Mouse (Mus musculus): ENCODE data around the gene Hist1h1a. TPM values are rescaled to one million over a fixed set of nuclear protein-coding genes. Genes with fewer than 3 reads are reported as not detected.
"Not testable (repeated sequence)": the region's sequence is repeated elsewhere in the genome, so short reads cannot be mapped to it uniquely, and the experiment has no call there.

Hist1h1a gene
- total and polyA plus RNA-seq, 3 experiments: 0.90 to 1,895 (median 351) TPM

DNA sequence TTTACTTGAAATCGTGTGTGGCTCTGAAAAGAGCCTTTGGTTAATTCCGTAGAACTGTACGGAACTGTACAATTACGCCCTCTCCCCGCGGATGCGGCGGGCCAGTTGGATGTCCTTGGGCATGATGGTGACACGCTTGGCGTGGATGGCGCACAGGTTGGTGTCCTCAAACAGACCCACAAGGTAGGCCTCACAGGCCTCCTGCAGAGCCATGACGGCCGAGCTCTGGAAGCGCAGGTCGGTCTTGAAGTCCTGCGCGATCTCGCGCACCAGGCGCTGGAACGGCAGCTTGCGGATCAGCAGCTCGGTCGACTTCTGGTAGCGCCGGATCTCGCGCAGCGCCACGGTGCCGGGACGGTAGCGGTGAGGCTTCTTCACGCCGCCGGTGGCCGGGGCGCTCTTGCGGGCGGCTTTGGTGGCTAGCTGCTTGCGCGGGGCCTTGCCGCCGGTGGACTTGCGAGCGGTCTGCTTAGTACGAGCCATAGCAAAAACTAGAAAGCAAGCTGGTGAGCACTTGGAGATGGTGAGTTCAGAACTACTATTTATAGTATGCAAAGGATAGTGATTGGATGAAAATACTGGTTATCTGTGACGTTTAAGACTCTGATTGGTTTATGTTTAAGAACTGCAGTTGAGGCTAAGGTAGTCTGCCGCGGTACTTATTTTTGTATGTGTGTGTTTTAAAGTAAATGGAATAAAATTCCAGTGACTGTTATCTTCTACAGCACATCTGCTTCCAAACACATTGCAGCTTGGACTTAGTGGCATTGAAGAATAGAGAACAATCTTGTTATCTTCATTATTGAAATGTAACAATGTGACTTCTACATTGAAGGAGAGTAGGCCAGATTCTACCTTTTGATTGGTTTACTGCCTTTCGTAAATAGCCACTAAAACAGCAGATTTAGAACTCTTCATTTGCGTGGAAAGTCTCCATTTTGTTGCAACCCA, 1.3 kb upstream of the Hist1h1a start, which contains the start of gene Hist1h3a:
Gene Hist1h3a, minus strand, starts transcription at position 516 of the 951 bp plus-strand sequence.
- DNase-seq (ENCODE audit: low spot score): peak; percentile 57

DNA sequence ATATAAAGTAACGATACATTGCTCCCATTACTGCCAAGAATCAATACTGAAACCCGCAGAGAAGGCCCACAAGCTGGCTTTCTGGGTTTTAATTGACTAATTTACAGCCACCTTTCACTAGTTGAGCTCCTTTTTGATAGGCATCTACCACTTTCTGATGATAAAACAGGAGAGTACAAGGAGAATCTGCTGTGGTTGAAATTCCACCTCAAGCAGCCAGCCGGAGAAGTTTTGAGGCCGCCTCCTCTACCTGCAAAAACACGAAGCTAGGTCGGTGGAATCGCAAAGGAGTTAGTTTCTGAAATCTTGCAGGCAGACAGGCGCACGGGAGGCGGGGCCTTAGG, 252 bp upstream of the Hist1h1a start:
- H3K9me3 ChIP-seq (replicated peaks): no peaks in the 10 kb centered on the region
- no peaks in the 10 kb centered on the region for H3K36me3 ChIP-seq (replicated peaks)
- TF ChIP-seq GATA1 (IDR thresholded peaks at IDR 0.05; ENCODE audit: borderline replicate concordance, low read length): no peak
- TF ChIP-seq POLR2AphosphoS5 (IDR thresholded peaks at IDR 0.05; ENCODE audit: insufficient replicate concordance, low read depth, low read length): no peak
- TF ChIP-seq TAL1 (conservative IDR thresholded peaks at IDR 0.05; ENCODE audit: low read depth, low read length): no peak
- no peak for TF ChIP-seq GATA2 (IDR thresholded peaks at IDR 0.05; ENCODE audit: borderline replicate concordance, low read depth, low read length)
- TF ChIP-seq CTCF (IDR thresholded peaks at IDR 0.05; ENCODE audit: low read depth, low read length): no peak
- no peaks in the 10 kb centered on the region for H3K27me3 ChIP-seq (ENCODE audit: insufficient read depth, low read length)
- peaks cover 55% of the 10 kb centered on the region for H3K4me1 ChIP-seq (ENCODE audit: insufficient read depth, low read depth, low read length)
- ATAC-seq (ENCODE audit: extremely low read depth, insufficient number of reproducible peaks, low FRiP score, poor library complexity, severe bottlenecking): no peak
- no peak for DNase-seq (ENCODE audit: low spot score)
- peak overlapping the region; percentile 64; the same call in 1 of the 2 replicates for H3K4me3 ChIP-seq (ENCODE audit: low read depth, low read length)

More for the DNA sequence above, 1.3 kb upstream of the Hist1h1a start, which contains the start of gene Hist1h3a:
- peak within 1 kb of the TSS; percentile 68 for H3K4me3 ChIP-seq (ENCODE audit: low read depth, low read length)
- peak; percentile 36; the same call in 1 of the 2 replicates for ATAC-seq (ENCODE audit: extremely low read depth, insufficient number of reproducible peaks, low FRiP score, poor library complexity, severe bottlenecking)
- H3K27me3 ChIP-seq (ENCODE audit: insufficient read depth, low read length); H3K36me3 ChIP-seq (replicated peaks); H3K9me3 ChIP-seq (replicated peaks): not testable (repeated sequence)
- TF ChIP-seq POLR2AphosphoS5 (IDR thresholded peaks at IDR 0.05; ENCODE audit: insufficient replicate concordance, low read depth, low read length) (peak; percentile 95), TAL1 (conservative IDR thresholded peaks at IDR 0.05; ENCODE audit: low read depth, low read length) (0 out of 2 replicates have a peak, but pooled peaks have one; percentile 13)
- H3K4me1 ChIP-seq (ENCODE audit: insufficient read depth, low read depth, low read length): peaks cover 54% of the 10 kb centered on the region

DNA sequence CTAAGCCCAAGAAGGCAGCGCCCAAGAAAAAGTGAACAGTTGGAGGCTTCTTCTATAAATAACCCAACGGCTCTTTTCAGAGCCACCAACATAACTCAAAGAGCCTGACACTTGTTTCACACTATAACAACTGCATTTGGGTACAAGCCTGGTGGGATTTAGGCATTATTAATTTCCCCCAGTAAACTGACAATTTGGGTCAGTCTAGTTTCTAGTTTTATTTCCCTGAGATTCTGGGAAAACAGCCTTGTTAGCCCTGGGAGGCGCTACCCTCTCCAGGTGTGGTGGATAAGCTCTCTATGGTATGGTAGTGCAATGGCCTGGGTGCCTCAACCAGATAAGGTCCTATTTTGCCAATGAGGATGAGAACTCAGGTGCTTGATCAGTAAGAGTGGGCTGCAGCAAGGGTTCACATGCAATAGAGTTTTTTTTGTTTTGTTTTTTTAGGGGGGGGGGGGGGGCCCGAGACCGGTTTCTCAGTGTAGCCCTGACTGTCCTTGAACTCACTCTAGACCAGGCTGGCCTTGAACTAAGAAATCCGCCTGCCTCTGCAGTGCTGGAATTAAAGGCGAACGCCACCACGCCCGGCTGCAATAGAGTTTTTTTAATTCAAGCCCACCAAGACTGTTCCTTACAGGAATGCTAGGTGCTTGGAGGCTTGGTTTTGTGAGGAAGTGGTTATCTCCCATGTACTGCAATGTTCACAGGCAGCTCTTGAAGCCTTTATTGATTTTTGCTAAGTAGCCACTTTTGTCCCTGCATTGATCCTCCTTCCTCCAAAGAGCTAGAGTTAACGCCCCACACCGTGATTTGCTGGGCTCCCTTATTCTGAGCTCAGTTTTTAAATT, 1.1 kb downstream of the Hist1h1a start:
- TF ChIP-seq POLR2AphosphoS5 (IDR thresholded peaks at IDR 0.05; ENCODE audit: insufficient replicate concordance, low read depth, low read length): peak; percentile 98; the same call in 1 of the 2 replicates
- TF ChIP-seq TAL1 (conservative IDR thresholded peaks at IDR 0.05; ENCODE audit: low read depth, low read length): no peak
- TF ChIP-seq CTCF (IDR thresholded peaks at IDR 0.05; ENCODE audit: low read depth, low read length): no peak
- TF ChIP-seq GATA2 (IDR thresholded peaks at IDR 0.05; ENCODE audit: borderline replicate concordance, low read depth, low read length): no peak
- no peak for TF ChIP-seq GATA1 (IDR thresholded peaks at IDR 0.05; ENCODE audit: borderline replicate concordance, low read length)
- peaks cover 60% of the 10 kb centered on the region for H3K4me1 ChIP-seq (ENCODE audit: insufficient read depth, low read depth, low read length)
- no peaks in the 10 kb centered on the region for H3K27me3 ChIP-seq (ENCODE audit: insufficient read depth, low read length)
- peak overlapping the region; percentile 64; the same call in 1 of the 2 replicates for H3K4me3 ChIP-seq (ENCODE audit: low read depth, low read length)
- H3K36me3 ChIP-seq (replicated peaks): no peaks in the 10 kb centered on the region
- ATAC-seq (ENCODE audit: extremely low read depth, insufficient number of reproducible peaks, low FRiP score, poor library complexity, severe bottlenecking) (no peak), DNase-seq (ENCODE audit: low spot score) (no peak)
- no peaks in the 10 kb centered on the region for H3K9me3 ChIP-seq (replicated peaks)

DNA sequence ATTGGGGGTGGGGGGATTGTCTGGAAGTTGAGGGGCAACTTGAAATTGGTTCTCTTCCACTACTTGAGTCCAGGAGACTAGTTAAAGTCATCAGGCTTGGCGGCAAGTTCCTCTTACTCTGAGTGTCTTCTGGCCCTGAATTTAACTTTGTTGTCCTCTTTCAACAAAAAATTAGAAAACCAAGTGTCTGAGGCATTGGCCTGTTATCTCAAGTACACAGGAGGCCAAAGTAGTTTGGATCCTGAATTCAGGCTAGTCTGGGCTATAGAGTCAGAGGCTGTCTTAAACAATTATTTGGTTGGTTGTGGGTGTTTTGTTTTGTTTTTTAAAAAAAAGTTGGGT, 1.7 kb downstream of the Hist1h1a start:
- DNase-seq (ENCODE audit: low spot score) (no peak), ATAC-seq (ENCODE audit: extremely low read depth, insufficient number of reproducible peaks, low FRiP score, poor library complexity, severe bottlenecking) (no peak)
- TF ChIP-seq POLR2AphosphoS5 (IDR thresholded peaks at IDR 0.05; ENCODE audit: insufficient replicate concordance, low read depth, low read length): peak; percentile 98; the same call in 1 of the 2 replicates
- no peak for TF ChIP-seq CTCF (IDR thresholded peaks at IDR 0.05; ENCODE audit: low read depth, low read length)
- no peak for TF ChIP-seq GATA2 (IDR thresholded peaks at IDR 0.05; ENCODE audit: borderline replicate concordance, low read depth, low read length)
- no peak for TF ChIP-seq GATA1 (IDR thresholded peaks at IDR 0.05; ENCODE audit: borderline replicate concordance, low read length)
- no peak for TF ChIP-seq TAL1 (conservative IDR thresholded peaks at IDR 0.05; ENCODE audit: low read depth, low read length)
- Histone ChIP-seq H3K9me3 (replicated peaks) (no peaks in the 10 kb centered on the region), H3K27me3 (ENCODE audit: insufficient read depth, low read length) (no peaks in the 10 kb centered on the region), H3K4me1 (ENCODE audit: insufficient read depth, low read depth, low read length) (peaks cover 60% of the 10 kb centered on the region), H3K4me3 (ENCODE audit: low read depth, low read length) (no peak overlapping the region; the same call in 1 of the 2 replicates), H3K36me3 (replicated peaks) (no peaks in the 10 kb centered on the region)

DNA sequence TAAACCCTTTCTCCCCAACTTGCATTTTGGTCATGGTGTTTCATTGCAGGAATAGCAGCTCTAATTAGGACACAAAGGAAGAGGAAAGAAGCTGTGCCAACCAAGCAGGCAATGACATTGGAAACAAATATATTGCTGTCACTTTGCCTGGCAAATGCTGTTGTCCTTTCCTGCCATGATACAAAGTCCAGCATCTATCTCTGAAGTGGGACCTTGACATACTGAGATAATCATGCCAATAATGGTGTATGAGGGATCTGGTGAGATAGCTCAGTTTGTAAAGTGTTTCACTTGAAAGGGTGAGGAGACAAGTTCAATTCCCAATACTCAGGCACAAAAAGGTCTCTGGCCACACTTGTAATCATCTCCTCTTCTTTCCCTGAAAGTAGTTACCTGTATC, 3.3 kb downstream of the Hist1h1a start:
- Histone ChIP-seq H3K27me3 (ENCODE audit: insufficient read depth, low read length) (no peaks in the 10 kb centered on the region), H3K9me3 (replicated peaks) (no peaks in the 10 kb centered on the region), H3K4me3 (ENCODE audit: low read depth, low read length) (no peak overlapping the region), H3K4me1 (ENCODE audit: insufficient read depth, low read depth, low read length) (peaks cover 60% of the 10 kb centered on the region), H3K36me3 (replicated peaks) (no peaks in the 10 kb centered on the region)
- DNase-seq (ENCODE audit: low spot score) (no peak), ATAC-seq (ENCODE audit: extremely low read depth, insufficient number of reproducible peaks, low FRiP score, poor library complexity, severe bottlenecking) (no peak)
- no peak for TF ChIP-seq TAL1 (conservative IDR thresholded peaks at IDR 0.05; ENCODE audit: low read depth, low read length)
- TF ChIP-seq CTCF (IDR thresholded peaks at IDR 0.05; ENCODE audit: low read depth, low read length): no peak

DNA sequence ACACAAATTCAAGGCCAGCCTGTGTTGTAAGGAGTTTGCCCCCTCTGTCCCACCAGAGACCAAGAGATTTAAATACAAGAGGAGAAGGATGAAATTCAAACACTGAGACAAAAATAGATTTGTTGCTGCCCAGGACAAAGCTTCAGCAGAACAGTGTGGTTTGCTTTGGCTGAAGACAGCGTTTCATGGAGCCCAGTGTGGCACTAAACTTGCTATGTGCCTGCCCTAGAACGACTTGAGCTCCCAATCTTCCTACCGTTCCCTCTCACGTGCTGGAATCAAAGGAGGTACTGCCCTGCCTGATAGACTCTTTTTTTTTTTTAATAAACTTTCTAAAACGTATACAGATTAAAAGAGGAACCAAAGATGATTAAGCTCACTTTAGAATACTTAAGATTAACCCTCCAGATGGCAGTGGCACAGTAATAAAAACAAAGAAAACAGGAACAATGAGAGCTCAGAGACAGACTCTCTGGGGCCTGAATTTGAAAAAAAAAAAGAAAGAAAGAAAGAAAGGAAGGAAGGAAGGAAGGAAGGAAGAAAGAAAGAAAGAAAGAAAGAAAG, 5.5 kb downstream of the Hist1h1a start:
- DNase-seq (ENCODE audit: low spot score) (no peak), ATAC-seq (ENCODE audit: extremely low read depth, insufficient number of reproducible peaks, low FRiP score, poor library complexity, severe bottlenecking) (no peak)
- no peaks in the 10 kb centered on the region for H3K36me3 ChIP-seq (replicated peaks)
- peaks cover 6% of the 10 kb centered on the region; the same call in 1 of the 2 replicates for H3K27me3 ChIP-seq (ENCODE audit: insufficient read depth, low read length)
- peaks cover 52% of the 10 kb centered on the region for H3K4me1 ChIP-seq (ENCODE audit: insufficient read depth, low read depth, low read length)
- no peaks in the 10 kb centered on the region for H3K9me3 ChIP-seq (replicated peaks)
- H3K4me3 ChIP-seq (ENCODE audit: low read depth, low read length): peak overlapping the region; percentile 40; the same call in 1 of the 2 replicates
- TF ChIP-seq POLR2AphosphoS5 (IDR thresholded peaks at IDR 0.05; ENCODE audit: insufficient replicate concordance, low read depth, low read length) (no peak), CTCF (IDR thresholded peaks at IDR 0.05; ENCODE audit: low read depth, low read length) (no peak), GATA1 (IDR thresholded peaks at IDR 0.05; ENCODE audit: borderline replicate concordance, low read length) (no peak), TAL1 (conservative IDR thresholded peaks at IDR 0.05; ENCODE audit: low read depth, low read length) (no peak), GATA2 (IDR thresholded peaks at IDR 0.05; ENCODE audit: borderline replicate concordance, low read depth, low read length) (no peak)

DNA sequence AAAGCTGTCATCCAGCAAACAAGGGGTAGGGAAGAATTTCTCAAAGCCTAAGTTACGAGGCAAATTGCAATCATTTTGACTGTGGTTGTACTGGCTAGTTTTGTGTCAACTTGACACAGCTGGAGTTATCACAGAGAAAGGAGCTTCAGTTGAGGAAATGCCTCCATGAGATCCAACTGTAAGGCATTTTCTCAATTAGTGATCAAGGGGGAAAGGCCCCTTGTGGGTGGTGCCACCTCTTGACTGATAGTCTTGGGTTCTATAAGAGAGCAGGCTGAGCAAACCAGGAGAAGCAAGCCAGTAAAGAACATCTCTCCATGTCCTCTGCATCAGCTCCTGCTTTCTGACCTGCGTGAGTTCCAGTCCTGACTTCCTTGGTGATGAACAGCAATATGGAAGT, 6.1 kb downstream of the Hist1h1a start, which contains the start of gene Trim38:
Gene Trim38, plus strand, starts transcription at position 301 of the 400 bp plus-strand sequence.
- H3K4me1 ChIP-seq (ENCODE audit: insufficient read depth, low read depth, low read length): peaks cover 45% of the 10 kb centered on the region
- H3K27me3 ChIP-seq (ENCODE audit: insufficient read depth, low read length); H3K9me3 ChIP-seq (replicated peaks); H3K36me3 ChIP-seq (replicated peaks); ATAC-seq (ENCODE audit: extremely low read depth, insufficient number of reproducible peaks, low FRiP score, poor library complexity, severe bottlenecking); DNase-seq (ENCODE audit: low spot score): not testable (repeated sequence)
- H3K4me3 ChIP-seq (ENCODE audit: low read depth, low read length): peak within 1 kb of the TSS; percentile 40; the same call in 1 of the 2 replicates
